Mouse (Mus musculus): ENCODE measurements at regions not wholly inside any gene's neighbourhood (a gene's known extent, or its start where the extent isn't known, plus 50 kb on each side); places are given as distances from the start of the nearest gene placed in this dataset.

GRCm38 (mm10) chr7:122906056-122906455 lies 59.4 kb upstream of the Rbbp6 start:
- no peak overlapping the region for H3K4me2 ChIP-seq (replicated peaks; ENCODE audit: low read depth, low read length)
- H3K27ac ChIP-seq (ENCODE audit: low read length), result no peak overlapping the region
- no peak overlapping the region for H3K9ac ChIP-seq (replicated peaks; ENCODE audit: low read length)
- WGBS, result 71% methylated on average over 5 of the region's 5 CpGs
- no peaks in the 10 kb centered on the region for H3K9me3 ChIP-seq (ENCODE audit: low read length)
- ATAC-seq (ENCODE audit: low FRiP score, low TSS enrichment), result no peak
- H3K4me3 ChIP-seq (ENCODE audit: low read length), result no peak overlapping the region
- no peaks in the 10 kb centered on the region for H3K27me3 ChIP-seq (ENCODE audit: insufficient read depth, low read length)
- no peaks in the 10 kb centered on the region for H3K36me3 ChIP-seq (ENCODE audit: insufficient read depth, low read length)
- H3K4me1 ChIP-seq (ENCODE audit: insufficient read depth, low read length), result no peaks in the 10 kb centered on the region

- Histone ChIP-seq H3K4me2 (replicated peaks; ENCODE audit: low read depth, low read length) (no peak overlapping the region), H3K9me3 (ENCODE audit: low read length) (no peaks in the 10 kb centered on the region), H3K27me3 (ENCODE audit: insufficient read depth, low read length) (no peaks in the 10 kb centered on the region), H3K27ac (ENCODE audit: low read length) (no peak overlapping the region), H3K36me3 (ENCODE audit: insufficient read depth, low read length) (no peaks in the 10 kb centered on the region), H3K4me3 (ENCODE audit: low read length) (no peak overlapping the region), H3K4me1 (ENCODE audit: insufficient read depth, low read length) (no peaks in the 10 kb centered on the region), H3K9ac (replicated peaks; ENCODE audit: low read length) (no peak overlapping the region)
- no peak for ATAC-seq (ENCODE audit: low FRiP score, low TSS enrichment)
- WGBS, result 86% methylated on average over 8 of the region's 8 CpGs
Measured at GRCm38 (mm10) chr7:122909296-122909695, 56.2 kb upstream of the Rbbp6 start.

Measured in kidney, embryonic 16.5 days (tissue).